Mouse (Mus musculus): ENCODE data around the gene Des.
A peak's percentile ranks its signal among the peaks of the same experiment; 100 is the strongest.

Gene Des

GRCm38 (mm10) chr1:75360112-75361031 is at the start of gene Des:
TSS of gene Des (plus strand) at chr1:75360329.
- DNase-seq (ENCODE audit: low read depth): no peak

- DNase-seq (ENCODE audit: low read depth): no peak
Measured at GRCm38 (mm10) chr1:75311694-75312093, 48.4 kb upstream of the Des start.

GRCm38 (mm10) chr1:75315011-75315410 is 45.1 kb upstream of the Des start:
- DNase-seq (ENCODE audit: low read depth): no peak

- DNase-seq (ENCODE audit: low read depth): no peak
Measured at GRCm38 (mm10) chr1:75315456-75316365, 44.4 kb upstream of the Des start.

- DNase-seq (ENCODE audit: low read depth): peak; percentile 85
Measured at GRCm38 (mm10) chr1:75316861-75317240, 43.3 kb upstream of the Des start.

GRCm38 (mm10) chr1:75317241-75318201 is 42.6 kb upstream of the Des start, which contains the start of gene Dnpep:
TSS of gene Dnpep (minus strand) at chr1:75317990.
- DNase-seq (ENCODE audit: low read depth): peak; percentile 100

- no peak for DNase-seq (ENCODE audit: low read depth)
Measured at GRCm38 (mm10) chr1:75318301-75318700, 41.8 kb upstream of the Des start.

GRCm38 (mm10) chr1:75318736-75319135 is 41.4 kb upstream of the Des start:
- DNase-seq (ENCODE audit: low read depth): no peak

GRCm38 (mm10) chr1:75319166-75319565 is 41.0 kb upstream of the Des start:
- DNase-seq (ENCODE audit: low read depth): no peak

- DNase-seq (ENCODE audit: low read depth): no peak
Measured at GRCm38 (mm10) chr1:75327461-75327860, 32.7 kb upstream of the Des start.

- no peak for DNase-seq (ENCODE audit: low read depth)
Measured at GRCm38 (mm10) chr1:75331271-75331670, 28.9 kb upstream of the Des start.

GRCm38 (mm10) chr1:75336461-75336860 is 23.7 kb upstream of the Des start:
- no peak for DNase-seq (ENCODE audit: low read depth)

GRCm38 (mm10) chr1:75337097-75337496 is 23.0 kb upstream of the Des start:
- no peak for DNase-seq (ENCODE audit: low read depth)

GRCm38 (mm10) chr1:75338091-75338694 is 21.9 kb upstream of the Des start:
- no peak for DNase-seq (ENCODE audit: low read depth)

GRCm38 (mm10) chr1:75339337-75339736 is 20.8 kb upstream of the Des start:
- DNase-seq (ENCODE audit: low read depth): no peak

GRCm38 (mm10) chr1:75340519-75340918 is 19.6 kb upstream of the Des start:
- no peak for DNase-seq (ENCODE audit: low read depth)

GRCm38 (mm10) chr1:75342874-75343416 is 17.2 kb upstream of the Des start:
- peak; percentile 60 for DNase-seq (ENCODE audit: low read depth)

GRCm38 (mm10) chr1:75344291-75345035 is 15.7 kb upstream of the Des start:
- DNase-seq (ENCODE audit: low read depth): no peak

GRCm38 (mm10) chr1:75345036-75345935 is 14.8 kb upstream of the Des start:
- DNase-seq (ENCODE audit: low read depth): no peak

Measured in 416B (cell line).